Mouse (Mus musculus): Measurements from ENCODE around the gene Minos1. TPM values are rescaled to one million over a fixed set of nuclear protein-coding genes. Genes with fewer than 3 reads are reported as not detected.

Gene Minos1
- total RNA-seq (2021): 100 to 1,000 TPM; 353 to 374 TPM
- long read RNA-seq, experiment 1, transcript Minos1-203 (4 exons, 2,549 nt): major isoform, 813 of 945 reads
- long read RNA-seq, experiment 1, transcript Minos1-204 (4 exons, 476 nt): minor isoform, 37 of 945 reads
- long read RNA-seq, experiment 1, partial matches to known transcripts: 8 of 945 reads
- long read RNA-seq, experiment 1, other reads (novel, unspliced or antisense): 83 of 945 reads
- long read RNA-seq, experiment 2, transcript Minos1-203 (4 exons, 2,549 nt): major isoform, 868 of 1,012 reads
- long read RNA-seq, experiment 2, transcript Minos1-204 (4 exons, 476 nt): minor isoform, 45 of 1,012 reads
- long read RNA-seq, experiment 2, partial matches to known transcripts: 4 of 1,012 reads
- long read RNA-seq, experiment 2, other reads (novel, unspliced or antisense): 91 of 1,012 reads

- intact Hi-C loops (cut with DNase I): loop anchor here (5.0 kb wide), 1 partner anchor 116 kb away; no protein-coding TSS in a partner anchor
- DNase-seq: peak; percentile 95
Measured at GRCm38 (mm10) chr4:139130701-139131549, at the start of gene Minos1. Minos1 (minus strand) TSS chr4:139131113.

- intact Hi-C loops (cut with DNase I): loop anchor here (5.0 kb wide), 1 partner anchor 38 kb away; no protein-coding TSS in a partner anchor
- no peak for DNase-seq
Measured at GRCm38 (mm10) chr4:139179731-139180625, 49.1 kb upstream of the Minos1 start.

GRCm38 (mm10) chr4:139179218-139179617 is 48.3 kb upstream of the Minos1 start:
- intact Hi-C loops (cut with DNase I): no loop called here
- no peak for DNase-seq

DNA sequence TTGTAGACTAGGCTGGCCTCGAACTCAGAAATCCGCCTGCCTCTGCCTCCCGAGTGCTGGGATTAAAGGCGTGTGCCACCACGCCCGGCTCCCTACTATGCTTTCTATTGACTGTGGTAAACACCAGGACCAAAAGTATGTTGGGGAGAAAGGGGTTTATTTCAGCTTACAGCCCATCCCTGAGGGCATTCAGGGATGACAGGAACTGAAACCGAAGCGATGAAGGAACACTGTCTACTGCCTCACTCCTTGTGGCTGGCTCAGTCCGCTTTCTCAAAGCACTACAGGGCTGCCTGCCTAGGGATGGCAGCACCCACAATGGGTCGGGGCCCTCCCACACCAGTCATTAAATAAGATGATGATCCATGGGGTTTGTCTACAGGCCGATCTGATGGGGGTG is 47.5 kb upstream of the Minos1 start:
- intact Hi-C loops (cut with DNase I): no loop called here
- no peak for DNase-seq

DNA sequence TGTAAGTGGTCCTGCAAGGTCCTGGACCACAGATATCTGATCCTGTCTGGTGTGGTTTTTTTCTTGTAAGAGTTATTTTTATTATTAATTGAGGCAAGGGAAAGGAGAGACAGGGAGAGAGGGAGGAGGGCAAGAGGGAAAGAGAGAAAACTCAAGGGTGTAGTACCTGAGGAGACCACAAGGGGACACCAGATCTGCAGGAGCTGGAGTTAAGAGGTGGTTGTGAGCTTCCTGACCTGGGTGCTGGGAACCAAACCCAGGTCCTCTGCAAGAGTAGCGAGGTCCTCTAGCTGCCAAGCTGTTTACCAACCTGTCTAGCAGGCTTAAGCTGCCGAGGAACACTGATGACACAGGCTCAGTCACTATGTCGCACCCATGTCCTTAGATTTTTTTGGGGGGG is 47.0 kb upstream of the Minos1 start:
- intact Hi-C loops (cut with DNase I): no loop called here

DNA sequence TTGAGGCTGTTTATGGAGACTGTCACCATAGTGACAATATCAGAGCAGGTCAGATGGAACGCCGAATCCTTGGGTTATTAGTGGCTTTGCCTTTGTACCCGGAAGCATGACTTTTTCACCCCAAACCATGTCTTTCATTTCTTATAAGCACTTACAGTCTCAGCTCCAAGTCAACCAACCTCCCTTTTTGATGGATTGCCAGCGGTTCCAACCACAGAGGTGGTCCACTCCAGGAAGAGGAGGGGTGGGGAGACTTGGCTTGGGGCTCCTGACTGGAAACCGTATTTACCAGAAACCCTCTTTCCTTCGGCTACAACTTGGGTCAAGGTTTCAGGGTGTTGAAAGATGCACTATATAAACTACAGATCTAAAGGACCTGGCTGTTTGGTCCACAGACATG is 45.1 kb upstream of the Minos1 start:
- intact Hi-C loops (cut with DNase I): no loop called here
- DNase-seq: no peak

More for the DNA sequence above, 47.0 kb upstream of the Minos1 start:
- DNase-seq: no peak

DNA sequence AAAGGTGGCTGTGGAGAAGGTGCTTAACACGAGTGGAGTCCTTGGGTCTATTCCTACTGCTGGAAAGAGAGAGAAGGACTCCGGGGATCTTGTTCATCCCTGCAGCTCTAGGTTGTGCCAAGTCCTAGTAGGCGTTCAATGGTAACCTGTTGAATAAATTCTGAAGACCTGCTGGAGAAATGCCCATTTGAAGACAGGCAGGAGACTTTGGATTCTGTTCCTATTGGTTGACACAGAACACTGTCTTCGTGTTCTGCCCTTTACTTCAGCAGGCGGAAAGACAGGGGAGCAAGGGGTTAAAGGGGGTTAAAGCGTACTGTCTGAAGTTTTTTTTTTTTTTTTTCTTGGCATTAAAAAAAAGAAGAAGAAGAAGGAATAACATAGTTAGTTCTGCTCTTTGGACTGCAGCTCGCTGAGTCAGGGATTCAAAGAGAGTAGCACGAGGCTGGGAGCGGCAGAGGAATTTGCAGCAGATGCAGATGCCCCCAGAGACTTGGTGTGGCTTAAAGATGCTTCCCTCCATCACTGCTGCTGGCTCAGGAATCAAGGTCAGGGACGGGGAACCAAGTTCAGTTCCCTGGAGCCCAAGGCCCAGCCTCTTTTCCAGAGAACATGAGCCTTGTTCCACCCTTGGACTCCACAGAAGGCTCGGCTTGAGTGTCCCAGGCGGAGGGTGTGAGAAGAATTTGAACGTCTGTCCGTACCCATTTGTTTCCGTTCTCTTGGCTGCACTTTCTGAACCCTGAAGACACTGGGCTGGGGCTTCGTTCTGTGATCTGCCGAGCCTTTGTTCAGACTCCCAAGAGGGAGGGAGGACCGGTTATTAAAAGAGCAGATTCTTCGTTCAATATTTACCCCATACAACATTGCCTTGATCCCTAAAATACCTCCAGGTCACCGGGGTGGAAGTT is 44.4 kb upstream of the Minos1 start:
- DNase-seq: peak; percentile 66 to 79
- intact Hi-C loops (cut with DNase I): no loop called here

DNA sequence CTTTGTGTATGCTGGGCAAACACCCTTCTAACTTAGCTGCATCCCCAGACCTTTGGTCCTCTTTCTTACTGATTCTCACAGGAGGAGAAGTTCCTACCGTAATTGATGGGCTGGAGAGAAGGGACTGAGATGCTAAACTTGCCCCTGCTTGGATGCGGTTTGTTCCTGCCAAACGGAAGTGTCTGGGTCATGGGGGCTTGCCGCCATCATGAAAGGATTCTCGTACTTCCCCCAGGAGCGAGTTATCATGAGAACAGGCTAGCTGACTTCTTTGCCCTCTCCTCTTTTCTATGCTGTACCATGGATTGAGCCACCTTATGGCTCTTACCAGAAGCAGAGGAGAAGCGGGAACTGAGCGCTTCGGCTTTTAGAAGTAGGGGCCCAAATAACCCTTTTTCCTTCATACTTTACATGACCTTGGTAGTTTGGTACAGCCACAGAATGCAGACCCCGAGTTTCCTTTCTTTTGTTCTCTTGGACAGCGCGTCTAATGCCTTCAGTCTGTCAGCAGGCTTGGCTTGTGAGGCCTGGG is 38.9 kb upstream of the Minos1 start:
- intact Hi-C loops (cut with DNase I): no loop called here
- no peak for DNase-seq

GRCm38 (mm10) chr4:139168985-139169747 is 38.3 kb upstream of the Minos1 start:
- intact Hi-C loops (cut with DNase I): no loop called here
- no peak for DNase-seq

DNA sequence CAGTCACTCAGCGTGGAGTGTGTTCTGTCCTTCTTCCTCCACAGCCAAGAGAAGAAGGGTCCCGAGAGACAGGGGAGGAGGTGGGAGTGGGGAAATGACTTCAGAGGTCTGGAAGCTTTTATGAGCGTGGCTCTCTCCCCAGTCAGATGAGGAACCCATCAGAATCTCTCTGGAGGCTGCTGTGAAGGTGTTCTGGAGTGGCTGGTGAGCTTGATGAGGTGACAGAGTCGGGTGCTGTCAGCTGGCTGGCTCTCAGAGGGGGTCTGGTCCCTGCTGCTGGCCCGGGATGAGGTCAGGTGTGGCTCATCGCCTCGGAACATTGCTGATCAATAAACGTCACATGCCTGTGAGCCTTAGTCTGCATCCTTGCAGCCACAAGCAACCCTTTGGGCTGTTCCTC is 36.2 kb upstream of the Minos1 start:
- intact Hi-C loops (cut with DNase I): no loop called here
- DNase-seq: no peak

GRCm38 (mm10) chr4:139166244-139166643 is 35.3 kb upstream of the Minos1 start:
- intact Hi-C loops (cut with DNase I): no loop called here
- DNase-seq: no peak

- DNase-seq: no peak
- intact Hi-C loops (cut with DNase I): no loop called here
Measured at GRCm38 (mm10) chr4:139165259-139165658, 34.3 kb upstream of the Minos1 start.

DNA sequence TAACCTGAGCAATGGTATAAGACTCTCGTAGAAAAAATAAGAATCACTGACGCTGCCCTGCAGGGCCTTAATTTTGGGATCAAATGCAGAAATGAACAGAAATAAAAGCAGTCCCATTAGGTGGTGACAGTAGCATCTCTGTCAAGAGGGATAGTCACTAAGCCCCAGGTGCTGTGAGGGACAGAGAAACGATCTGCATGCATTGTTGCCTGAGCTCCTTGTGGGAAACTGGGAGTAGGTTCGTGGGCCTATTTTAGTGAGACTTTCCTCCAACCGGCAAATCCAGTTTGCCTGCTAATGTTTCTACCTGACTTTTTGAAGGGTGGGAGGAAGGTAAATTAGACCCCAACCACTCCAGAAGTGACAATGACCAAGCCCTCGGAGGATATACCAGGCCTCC is 33.2 kb upstream of the Minos1 start:
- no peak for DNase-seq
- intact Hi-C loops (cut with DNase I): no loop called here

DNA sequence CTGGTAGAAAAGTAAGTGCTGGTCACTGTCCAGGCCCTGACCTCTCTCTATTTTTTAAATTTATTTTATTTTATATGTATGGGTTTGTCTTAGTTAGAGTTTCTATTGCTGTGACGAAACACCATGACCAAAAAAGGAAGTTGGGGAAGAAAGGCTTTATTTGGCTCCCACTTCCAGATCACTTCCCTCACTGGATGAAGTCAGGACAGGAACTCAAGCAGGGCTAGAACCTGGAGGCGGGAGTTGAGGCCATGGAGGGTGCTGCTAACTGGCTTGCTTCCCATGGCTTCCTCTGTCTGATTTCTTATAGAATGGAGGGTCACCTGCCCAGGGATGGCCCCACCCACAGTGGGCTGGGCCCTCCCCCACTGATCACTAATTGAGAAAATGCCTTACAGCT is 30.2 kb upstream of the Minos1 start:
- intact Hi-C loops (cut with DNase I): no loop called here

DNA sequence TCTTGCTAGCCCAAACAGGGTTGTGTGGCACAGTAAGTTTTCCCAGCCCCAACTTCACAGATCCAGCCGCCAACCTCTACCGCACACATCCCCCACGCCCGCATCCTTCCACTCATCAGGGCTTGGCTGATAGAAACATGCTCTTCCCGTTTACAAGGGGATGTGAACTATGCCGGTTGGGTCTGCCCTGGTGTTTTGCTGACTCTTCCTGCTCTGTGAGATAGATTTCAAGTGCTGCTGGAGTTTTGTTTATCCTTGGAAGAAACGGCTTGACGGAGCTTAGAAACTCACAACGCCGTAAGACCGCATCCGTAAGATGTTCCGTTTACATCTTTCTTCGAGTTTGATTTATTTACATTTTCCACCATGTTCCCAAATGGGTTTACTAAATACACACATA is 27.4 kb upstream of the Minos1 start:
- DNase-seq: no peak
- intact Hi-C loops (cut with DNase I): no loop called here

More for the DNA sequence above, 30.2 kb upstream of the Minos1 start:
- DNase-seq: no peak

DNA sequence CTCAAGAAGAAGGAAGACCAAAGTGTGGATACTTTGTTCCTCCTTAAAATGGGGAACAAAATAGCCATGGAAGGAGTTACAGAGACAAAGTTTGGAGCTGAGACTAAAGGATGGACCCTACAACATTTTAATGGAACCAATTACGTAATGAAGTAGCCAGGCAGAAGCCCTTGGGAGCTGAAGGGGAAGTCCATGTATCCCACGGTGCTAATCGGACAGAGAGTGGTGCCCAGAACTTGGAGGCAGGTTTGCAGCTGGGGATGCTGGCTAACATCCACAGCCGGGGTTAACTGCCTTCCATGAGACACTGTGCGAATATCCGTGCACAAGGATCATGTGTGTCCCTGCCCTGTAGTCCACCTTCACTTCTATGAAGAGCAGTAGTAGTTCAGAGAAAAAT is 25.6 kb upstream of the Minos1 start:
- intact Hi-C loops (cut with DNase I): no loop called here
- DNase-seq: no peak

DNA sequence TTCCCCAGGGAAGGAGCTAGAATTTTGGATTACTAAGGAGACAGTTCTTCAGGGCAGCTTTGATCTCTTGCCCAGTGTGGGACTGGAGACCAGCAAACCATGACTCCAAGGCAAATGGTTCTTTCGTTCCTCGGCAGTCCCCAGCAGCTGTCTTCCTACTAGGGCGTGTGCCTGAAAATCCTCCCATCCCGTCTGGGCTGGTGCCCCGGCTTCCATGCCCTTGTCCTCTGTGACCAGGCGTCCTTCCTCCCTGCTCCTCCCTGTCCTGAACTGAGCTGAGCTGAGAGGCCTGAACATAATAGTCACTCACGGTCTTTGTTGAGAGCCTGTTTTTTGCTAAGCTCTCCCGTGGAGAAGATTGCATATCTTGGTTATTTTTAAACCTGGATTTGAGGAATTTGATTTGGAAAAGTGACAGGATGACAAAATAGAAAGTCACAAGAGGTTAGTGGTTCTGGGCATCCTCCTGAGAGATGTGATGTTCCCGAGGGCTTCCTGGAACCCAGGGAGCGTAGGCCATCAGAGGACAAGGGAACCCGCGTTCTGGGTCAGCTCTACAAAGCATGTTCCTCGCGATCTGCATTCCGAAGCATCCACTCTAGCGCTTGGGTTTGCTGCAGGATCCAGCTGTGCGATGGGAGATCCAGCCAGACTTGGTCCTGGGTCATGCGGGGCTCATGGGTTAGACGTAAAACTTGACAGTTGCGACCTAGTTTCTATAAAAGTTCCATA is 23.8 kb upstream of the Minos1 start:
- intact Hi-C loops (cut with DNase I): no loop called here
- peak; percentile 51 to 76 for DNase-seq

DNA sequence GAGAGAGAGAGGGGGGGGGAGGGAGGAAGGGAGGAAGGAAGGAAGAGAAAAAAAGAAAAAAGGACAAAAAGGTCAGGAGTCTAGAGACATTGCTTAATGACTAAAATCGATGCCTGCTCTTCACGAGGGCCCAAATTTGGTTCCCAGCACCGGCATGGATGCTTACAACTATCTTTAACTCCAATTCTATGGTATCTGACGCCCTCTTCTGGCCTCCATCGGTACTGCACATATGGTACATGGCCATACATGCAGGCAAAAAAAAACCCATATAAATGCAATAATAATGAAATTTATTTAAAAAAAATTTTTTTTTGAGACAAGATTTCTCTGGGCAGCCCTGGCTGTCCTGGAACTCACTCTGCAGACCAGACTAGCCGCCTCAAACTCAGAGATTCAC is 20.5 kb upstream of the Minos1 start:
- intact Hi-C loops (cut with DNase I): no loop called here
- DNase-seq: no peak
